Mouse (Mus musculus): ENCODE results near the gene Lcn9. TPM values are rescaled to one million over a fixed set of nuclear protein-coding genes. Genes with fewer than 3 reads are reported as not detected.
"Not testable (repeated sequence)": the region's sequence is repeated elsewhere in the genome, so short reads cannot be mapped to it uniquely, and the experiment has no call there.

Lcn9 gene
- polyA plus RNA-seq, 1 experiment: not detected

DNA sequence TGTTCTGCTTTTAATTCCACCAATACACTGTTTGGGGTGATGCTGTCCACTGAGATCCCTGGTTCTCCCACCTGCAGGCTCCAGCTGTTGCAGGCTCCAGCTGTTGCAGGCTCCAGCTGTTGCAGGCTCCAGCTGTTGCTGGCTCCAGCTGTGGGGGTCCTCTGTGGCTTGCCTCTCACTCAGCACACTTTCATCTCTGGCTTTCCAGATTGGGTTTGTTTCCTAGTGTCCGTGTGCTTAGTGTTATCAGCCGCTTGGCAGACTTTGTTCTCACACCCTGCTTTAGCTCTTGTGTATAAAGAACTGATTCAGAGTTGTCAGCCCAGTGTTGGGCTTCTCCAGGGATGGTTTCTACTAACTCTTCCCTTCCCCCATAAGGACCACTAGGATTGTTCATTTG, 25.3 kb upstream of the Lcn9 start:
- H3K27ac ChIP-seq (ENCODE audit: insufficient read depth, low read length): no peak overlapping the region
- H3K4me3 ChIP-seq (ENCODE audit: insufficient read depth, low read length): no peak overlapping the region
- H3K4me1 ChIP-seq (ENCODE audit: control insufficient read depth, insufficient read depth, low read length): no peaks in the 10 kb centered on the region
- TF ChIP-seq CTCF (IDR thresholded peaks at IDR 0.05; ENCODE audit: extremely low read depth, insufficient read depth, low read length): no peak
- no peak for TF ChIP-seq POLR2A (IDR thresholded peaks at IDR 0.05; ENCODE audit: extremely low read depth, insufficient read depth, low read length)

DNA sequence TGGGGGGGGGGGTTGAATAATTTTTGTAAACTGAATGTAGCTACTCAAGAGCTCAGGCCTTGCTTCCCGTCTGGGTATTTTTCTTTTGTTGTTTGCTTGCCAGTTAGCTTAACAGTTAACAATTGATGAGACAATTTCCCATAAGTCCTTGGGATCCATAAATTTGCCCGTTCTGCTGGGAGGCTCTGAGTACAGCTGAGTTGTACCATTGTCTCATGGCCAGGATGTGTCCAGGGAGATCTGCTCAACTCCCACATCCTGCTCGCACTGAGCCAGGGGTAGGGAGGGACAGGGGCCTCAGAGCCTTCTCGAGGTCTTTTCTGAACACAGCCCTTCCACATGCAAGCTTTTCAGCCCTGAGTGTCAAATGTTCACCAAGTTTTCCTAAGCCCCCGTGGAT, 24.9 kb upstream of the Lcn9 start:
- Histone ChIP-seq H3K27ac (ENCODE audit: insufficient read depth, low read length) (no peak overlapping the region), H3K4me1 (ENCODE audit: control insufficient read depth, insufficient read depth, low read length) (no peaks in the 10 kb centered on the region), H3K4me3 (ENCODE audit: insufficient read depth, low read length) (no peak overlapping the region)
- TF ChIP-seq CTCF (IDR thresholded peaks at IDR 0.05; ENCODE audit: extremely low read depth, insufficient read depth, low read length) (no peak), POLR2A (IDR thresholded peaks at IDR 0.05; ENCODE audit: extremely low read depth, insufficient read depth, low read length) (no peak)

DNA sequence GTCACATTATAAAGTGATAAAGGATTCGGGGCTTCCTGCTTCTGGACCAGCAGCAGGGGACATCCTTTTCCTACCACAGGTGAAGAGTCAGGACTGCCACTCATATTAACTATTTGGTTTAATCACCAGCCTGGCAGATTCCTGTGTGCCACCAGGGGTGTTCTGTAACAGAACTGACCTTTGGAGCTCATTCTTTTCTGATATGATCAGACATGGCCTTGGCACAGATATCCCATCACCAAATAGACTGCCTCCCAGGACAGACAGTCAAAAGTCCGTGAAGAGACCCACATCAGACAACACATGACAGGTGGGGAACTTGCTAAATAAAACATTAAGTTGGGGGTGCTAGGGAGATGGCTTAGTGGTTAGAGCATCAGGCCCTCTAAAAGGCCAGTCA, 11.2 kb upstream of the Lcn9 start:
- Histone ChIP-seq H3K27ac (ENCODE audit: insufficient read depth, low read length) (no peak overlapping the region), H3K4me3 (ENCODE audit: insufficient read depth, low read length) (no peak overlapping the region), H3K4me1 (ENCODE audit: control insufficient read depth, insufficient read depth, low read length) (no peaks in the 10 kb centered on the region)
- TF ChIP-seq POLR2A (IDR thresholded peaks at IDR 0.05; ENCODE audit: extremely low read depth, insufficient read depth, low read length): no peak
- TF ChIP-seq CTCF (IDR thresholded peaks at IDR 0.05; ENCODE audit: extremely low read depth, insufficient read depth, low read length): no peak

DNA sequence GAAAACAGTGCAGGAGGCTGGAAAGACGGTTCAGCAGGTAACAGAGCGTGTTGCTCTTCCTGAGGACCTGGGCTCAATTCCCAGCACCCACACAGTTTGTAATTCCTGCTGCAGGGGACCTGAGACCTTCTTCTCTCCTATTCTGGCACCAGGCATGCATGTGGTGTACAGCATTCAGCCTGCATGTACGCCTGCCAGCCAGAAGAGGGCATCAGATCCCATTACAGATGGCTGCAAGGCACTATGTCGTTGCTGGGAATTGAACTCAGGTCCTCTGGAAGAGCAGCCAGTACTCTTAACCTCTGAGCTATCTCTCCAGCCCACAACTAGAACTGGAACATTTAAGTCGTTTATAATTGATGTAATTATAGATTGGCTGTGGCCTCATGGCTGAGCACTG, 9.6 kb upstream of the Lcn9 start:
- Histone ChIP-seq H3K27ac (ENCODE audit: insufficient read depth, low read length) (no peak overlapping the region), H3K4me3 (ENCODE audit: insufficient read depth, low read length) (no peak overlapping the region), H3K4me1 (ENCODE audit: control insufficient read depth, insufficient read depth, low read length) (no peaks in the 10 kb centered on the region)
- TF ChIP-seq CTCF (IDR thresholded peaks at IDR 0.05; ENCODE audit: extremely low read depth, insufficient read depth, low read length) (no peak), POLR2A (IDR thresholded peaks at IDR 0.05; ENCODE audit: extremely low read depth, insufficient read depth, low read length) (no peak)

DNA sequence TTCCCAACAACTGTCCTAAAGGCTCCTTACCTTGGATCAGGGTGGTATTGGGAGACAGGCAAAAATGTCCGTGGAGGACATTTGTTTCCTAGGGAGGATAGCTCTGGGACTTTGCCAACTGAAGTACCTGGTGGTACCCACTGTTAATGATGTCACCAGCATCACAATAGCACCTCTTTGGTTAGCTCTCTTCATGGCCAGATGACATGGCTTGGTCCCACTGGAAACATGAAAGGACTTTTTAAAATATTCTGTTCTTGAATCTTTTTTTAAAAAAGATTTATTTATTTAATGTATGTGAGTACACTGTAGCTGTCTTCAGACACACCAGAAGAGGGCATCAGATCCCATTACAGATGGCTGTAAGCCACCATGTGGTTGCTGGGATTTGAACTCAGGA, 7.2 kb upstream of the Lcn9 start, which contains the start of gene Glt6d1:
Gene Glt6d1, minus strand, starts transcription at position 101 of the 400 bp plus-strand sequence.
- 0 out of 2 replicates have a peak within 1 kb of the TSS, but pooled peaks have one; percentile 37 for H3K27ac ChIP-seq (ENCODE audit: insufficient read depth, low read length)
- H3K4me1 ChIP-seq (ENCODE audit: control insufficient read depth, insufficient read depth, low read length); H3K4me3 ChIP-seq (ENCODE audit: insufficient read depth, low read length): not testable (repeated sequence)

DNA sequence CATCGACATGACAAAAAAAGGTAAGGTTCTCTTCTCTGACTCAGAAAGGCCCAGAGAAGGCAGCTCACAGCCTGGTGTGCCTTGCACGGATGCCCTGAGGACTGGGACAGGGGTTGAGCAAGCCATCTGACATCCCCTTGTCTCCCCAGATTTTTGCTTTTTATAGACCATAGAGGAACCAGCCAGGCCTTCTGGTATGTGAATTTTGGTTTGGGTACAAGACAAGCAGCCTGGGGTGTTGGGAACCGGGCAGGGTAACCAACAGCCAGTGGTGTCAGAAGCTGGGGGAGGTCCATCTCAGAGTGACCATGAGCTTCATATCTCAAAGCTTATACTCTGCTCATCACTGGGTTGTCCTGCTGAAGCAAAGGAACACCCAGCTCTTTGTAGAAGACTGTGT, 1.8 kb downstream of the Lcn9 start:
- no peaks in the 10 kb centered on the region for H3K4me1 ChIP-seq (ENCODE audit: control insufficient read depth, insufficient read depth, low read length)
- H3K27ac ChIP-seq (ENCODE audit: insufficient read depth, low read length): no peak overlapping the region
- no peak overlapping the region for H3K4me3 ChIP-seq (ENCODE audit: insufficient read depth, low read length)
- TF ChIP-seq CTCF (IDR thresholded peaks at IDR 0.05; ENCODE audit: extremely low read depth, insufficient read depth, low read length): no peak
- TF ChIP-seq POLR2A (IDR thresholded peaks at IDR 0.05; ENCODE audit: extremely low read depth, insufficient read depth, low read length): no peak

DNA sequence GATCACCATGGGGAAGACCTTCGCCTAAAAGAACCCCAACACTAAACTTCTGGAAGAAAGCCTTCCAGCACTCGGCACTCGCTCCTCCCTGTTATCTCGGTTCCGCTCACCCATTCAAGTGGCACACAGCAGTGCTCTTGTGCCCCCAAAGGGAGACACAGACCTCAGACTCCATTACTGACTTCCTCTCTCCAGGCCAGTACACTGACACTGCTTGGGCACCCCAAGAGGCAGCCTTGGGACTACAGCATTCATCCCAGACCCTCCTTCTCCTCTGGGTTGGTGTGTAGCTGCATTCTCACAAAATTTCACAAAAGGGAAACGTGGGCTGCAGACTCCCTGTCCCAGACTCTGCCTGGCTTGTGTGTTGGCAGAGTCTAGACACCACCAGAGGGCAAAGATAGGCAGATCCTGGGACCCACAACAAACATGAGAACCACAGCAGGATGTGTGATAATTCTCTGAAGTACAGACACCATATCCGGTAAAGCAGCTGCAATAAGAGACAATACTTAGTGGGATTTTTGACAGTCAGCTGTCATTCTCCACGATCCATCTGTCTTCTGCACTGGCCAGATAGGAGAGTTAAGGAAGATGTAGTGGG, 5.5 kb downstream of the Lcn9 start:
- no peak overlapping the region for H3K4me3 ChIP-seq (ENCODE audit: insufficient read depth, low read length)
- no peaks in the 10 kb centered on the region for H3K4me1 ChIP-seq (ENCODE audit: control insufficient read depth, insufficient read depth, low read length)
- TF ChIP-seq CTCF (IDR thresholded peaks at IDR 0.05; ENCODE audit: extremely low read depth, insufficient read depth, low read length) (no peak), POLR2A (IDR thresholded peaks at IDR 0.05; ENCODE audit: extremely low read depth, insufficient read depth, low read length) (no peak)
- no peak overlapping the region for H3K27ac ChIP-seq (ENCODE audit: insufficient read depth, low read length)

DNA sequence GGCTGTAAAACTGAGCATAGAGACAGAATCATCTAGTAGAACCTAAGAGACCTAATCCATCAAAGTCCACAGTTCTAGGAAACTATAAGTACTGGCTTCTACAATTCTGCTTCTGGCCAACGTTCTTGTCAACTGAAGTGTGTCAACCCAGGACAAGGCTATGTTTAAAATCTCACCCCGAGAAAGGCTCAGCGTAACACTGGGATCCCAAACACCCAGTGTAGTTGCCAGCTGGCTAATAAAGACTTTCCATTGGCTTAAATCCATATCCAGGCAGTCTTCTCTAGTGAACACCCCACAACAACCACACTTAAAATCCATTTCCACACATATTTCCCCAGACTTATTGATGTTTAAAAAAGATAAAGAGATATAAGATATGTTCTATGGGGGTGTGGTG, 7.8 kb downstream of the Lcn9 start:
- H3K4me3 ChIP-seq (ENCODE audit: insufficient read depth, low read length): no peak overlapping the region
- no peak overlapping the region for H3K27ac ChIP-seq (ENCODE audit: insufficient read depth, low read length)
- no peaks in the 10 kb centered on the region for H3K4me1 ChIP-seq (ENCODE audit: control insufficient read depth, insufficient read depth, low read length)
- no peak for TF ChIP-seq POLR2A (IDR thresholded peaks at IDR 0.05; ENCODE audit: extremely low read depth, insufficient read depth, low read length)

DNA sequence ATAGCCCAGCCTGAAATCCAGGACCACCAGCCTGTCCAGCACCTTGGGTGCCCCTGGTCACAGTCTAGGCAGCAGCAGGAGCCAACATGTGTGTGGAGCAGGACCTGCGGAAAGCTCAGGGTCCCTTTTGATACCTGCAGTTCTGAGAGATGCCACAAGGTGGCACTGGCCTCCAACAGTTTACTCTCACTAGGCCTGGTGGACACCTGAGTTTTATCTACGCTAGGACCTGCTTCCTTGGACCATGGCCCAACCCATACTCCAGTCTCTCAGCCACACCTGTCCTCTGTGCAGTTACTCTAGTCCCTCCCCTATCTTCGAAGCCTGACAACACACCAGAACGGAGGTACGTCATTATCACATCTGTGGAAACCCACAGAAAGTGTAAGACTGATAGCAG, 13.3 kb downstream of the Lcn9 start:
- Histone ChIP-seq H3K4me1 (ENCODE audit: control insufficient read depth, insufficient read depth, low read length) (no peaks in the 10 kb centered on the region), H3K4me3 (ENCODE audit: insufficient read depth, low read length) (no peak overlapping the region), H3K27ac (ENCODE audit: insufficient read depth, low read length) (no peak overlapping the region)
- TF ChIP-seq POLR2A (IDR thresholded peaks at IDR 0.05; ENCODE audit: extremely low read depth, insufficient read depth, low read length) (no peak), CTCF (IDR thresholded peaks at IDR 0.05; ENCODE audit: extremely low read depth, insufficient read depth, low read length) (peak; percentile 97)

DNA sequence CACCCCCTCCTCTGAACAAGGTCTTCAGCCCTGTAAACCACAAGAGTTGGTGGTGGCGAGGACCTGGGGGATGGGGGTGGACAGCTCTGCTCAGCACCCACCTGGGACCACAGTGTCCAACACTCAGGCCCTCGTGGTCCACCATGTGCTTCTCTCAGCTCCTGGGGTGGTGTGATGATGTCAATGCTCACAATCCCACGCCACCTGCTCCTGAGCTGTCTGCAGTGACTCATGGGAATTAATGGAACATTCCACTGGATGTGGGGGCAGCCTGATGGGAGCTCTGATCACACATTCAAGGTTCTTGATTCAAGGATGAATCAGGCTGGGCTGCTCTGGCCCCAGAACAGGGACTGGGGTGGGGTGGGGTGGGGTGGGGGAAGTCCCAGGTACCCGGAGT, 19.2 kb downstream of the Lcn9 start:
- TF ChIP-seq POLR2A (IDR thresholded peaks at IDR 0.05; ENCODE audit: extremely low read depth, insufficient read depth, low read length): no peak
- TF ChIP-seq CTCF (IDR thresholded peaks at IDR 0.05; ENCODE audit: extremely low read depth, insufficient read depth, low read length): no peak
- H3K27ac ChIP-seq (ENCODE audit: insufficient read depth, low read length): no peak overlapping the region
- H3K4me1 ChIP-seq (ENCODE audit: control insufficient read depth, insufficient read depth, low read length): peaks cover 3% of the 10 kb centered on the region; the same call in 1 of the 2 replicates
- no peak overlapping the region for H3K4me3 ChIP-seq (ENCODE audit: insufficient read depth, low read length)

Measured in cortical plate, adult 2 months (tissue).